Mouse (Mus musculus): ENCODE results near the gene Kif4. TPM values are rescaled to one million over a fixed set of nuclear protein-coding genes. Genes with fewer than 3 reads are reported as not detected.
A peak's percentile ranks its signal among the peaks of the same experiment; 100 is the strongest.

Gene Kif4
- polyA plus RNA-seq, 1 experiment from 2014 or later = 39.7 TPM

DNA sequence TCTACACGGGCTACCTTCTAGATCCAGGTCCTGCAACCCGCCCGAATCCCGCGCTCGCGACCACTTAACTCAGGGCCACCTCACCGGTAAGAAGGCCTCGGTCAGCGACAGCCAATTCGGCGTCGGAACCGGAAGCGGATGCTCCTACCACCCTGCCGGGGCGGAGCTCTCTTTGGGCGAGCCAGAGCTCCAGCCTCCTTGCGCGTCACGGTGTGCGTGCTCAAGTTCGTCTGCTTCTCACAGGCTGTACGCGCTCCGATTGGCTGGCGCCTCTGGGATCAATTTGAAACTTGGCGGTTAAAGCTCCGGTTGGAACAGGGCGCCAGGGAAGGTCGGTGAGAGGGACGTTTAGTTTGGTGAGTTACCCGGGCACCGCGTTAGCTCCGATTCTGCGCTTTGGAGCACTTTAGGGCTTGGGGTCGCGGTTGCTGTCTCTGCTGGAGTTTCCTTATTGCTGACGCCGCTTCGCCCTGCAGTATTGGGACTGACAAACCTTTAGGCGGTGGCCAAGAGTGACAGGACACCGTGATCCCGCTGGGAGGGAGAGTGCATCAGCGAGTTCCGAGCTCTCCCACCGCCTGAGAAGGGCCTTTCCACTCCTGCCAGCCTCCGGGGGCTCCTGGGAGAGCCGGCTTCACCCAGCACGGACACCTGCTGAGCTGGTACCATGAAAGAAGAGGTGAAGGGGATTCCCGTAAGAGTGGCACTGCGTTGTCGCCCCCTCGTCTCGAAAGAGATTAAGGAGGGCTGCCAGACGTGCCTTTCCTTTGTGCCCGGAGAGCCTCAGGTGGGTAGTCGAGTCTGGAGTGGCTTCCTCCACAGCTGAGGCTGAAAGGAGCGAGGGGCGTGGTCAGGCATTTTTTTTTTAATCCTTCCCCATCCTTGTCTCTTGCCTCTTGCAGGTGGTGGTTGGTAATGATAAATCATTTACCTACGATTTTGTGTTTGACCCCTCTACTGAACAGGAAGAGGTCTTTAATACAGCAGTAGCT is 561 bp downstream of the Kif4 start, which contains the start of gene Pdzd11:
TSS of gene Pdzd11 (minus strand) at position 767 of the 992 bp plus-strand sequence.
- H3K4me2 ChIP-seq (replicated peaks; ENCODE audit: low read depth, low read length) = peak within 1 kb of the TSS; percentile 64
- H3K4me3 ChIP-seq (ENCODE audit: low read depth, low read length) = peak within 1 kb of the TSS; percentile 60
- peak within 1 kb of the TSS; percentile 69 for H3K9ac ChIP-seq (ENCODE audit: low read depth, low read length)
- H3K4me1 ChIP-seq (replicated peaks; ENCODE audit: control insufficient read depth, insufficient read depth, low read length) = no peaks in the 10 kb centered on the region
- peak; percentile 89 for DNase-seq (ENCODE audit: low spot score)
- no peaks in the 10 kb centered on the region for H3K9me3 ChIP-seq (ENCODE audit: control insufficient read depth, low read length)
- no peaks in the 10 kb centered on the region for H3K27me3 ChIP-seq (ENCODE audit: control insufficient read depth, insufficient read depth, low read length)
- H3K27ac ChIP-seq (ENCODE audit: low read depth, low read length) = peak within 1 kb of the TSS; percentile 47
- H3K36me3 ChIP-seq (ENCODE audit: control insufficient read depth, insufficient read depth, low read length) = no peaks in the 10 kb centered on the region
- WGBS = 19% methylated on average over 61 of the region's 62 CpGs
- ATAC-seq (ENCODE audit: low FRiP score) = peak; percentile 100

DNA sequence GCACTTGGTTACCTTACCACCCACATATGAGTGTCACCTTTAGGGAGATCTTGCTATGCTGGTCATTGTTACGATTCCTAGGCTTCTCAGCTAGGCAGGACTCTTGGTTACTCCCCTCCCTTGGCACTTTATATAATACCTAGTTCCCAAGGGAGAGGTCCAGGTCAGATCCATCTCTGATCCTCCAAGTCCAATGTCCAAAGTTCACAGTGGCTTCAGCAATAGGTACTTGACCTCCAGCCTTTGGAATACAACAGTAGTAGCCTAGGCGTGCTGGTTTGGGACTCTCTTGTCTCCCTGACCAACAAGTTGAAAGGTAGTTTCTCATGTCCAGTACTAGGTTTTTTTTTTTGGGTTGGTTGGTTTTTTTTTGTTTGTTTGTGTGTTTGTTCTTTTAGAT is 3.5 kb downstream of the Kif4 start:
- H3K27me3 ChIP-seq (ENCODE audit: control insufficient read depth, insufficient read depth, low read length) = no peaks in the 10 kb centered on the region
- no peaks in the 10 kb centered on the region for H3K36me3 ChIP-seq (ENCODE audit: control insufficient read depth, insufficient read depth, low read length)
- DNase-seq (ENCODE audit: low spot score) (no peak), ATAC-seq (ENCODE audit: low FRiP score) (no peak)
- H3K27ac ChIP-seq (ENCODE audit: low read depth, low read length) = no peak overlapping the region
- no peak overlapping the region for H3K4me3 ChIP-seq (ENCODE audit: low read depth, low read length)
- no peak overlapping the region for H3K4me2 ChIP-seq (replicated peaks; ENCODE audit: low read depth, low read length)
- no peaks in the 10 kb centered on the region for H3K4me1 ChIP-seq (replicated peaks; ENCODE audit: control insufficient read depth, insufficient read depth, low read length)
- WGBS = 96% methylated on average over 2 of the region's 2 CpGs
- H3K9ac ChIP-seq (ENCODE audit: low read depth, low read length) = no peak overlapping the region
- H3K9me3 ChIP-seq (ENCODE audit: control insufficient read depth, low read length) = no peaks in the 10 kb centered on the region

DNA sequence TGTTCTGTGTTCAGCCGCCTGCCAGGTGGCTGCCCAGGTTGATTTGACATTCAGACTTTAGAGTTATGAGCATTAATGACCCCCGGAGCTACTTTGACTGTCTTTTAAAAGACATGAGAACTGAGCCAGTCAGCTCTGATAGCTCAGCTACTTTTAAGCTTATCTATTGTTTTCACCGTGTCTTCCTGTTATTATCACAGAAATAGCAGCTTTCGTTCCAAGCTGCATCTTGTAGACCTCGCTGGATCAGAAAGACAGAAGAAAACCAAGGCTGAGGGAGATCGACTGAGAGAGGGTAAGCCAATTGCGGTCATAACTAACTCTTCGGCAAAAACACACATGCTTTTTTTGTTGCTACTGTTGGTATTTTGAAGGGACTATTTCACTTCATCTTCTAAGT is 12.9 kb downstream of the Kif4 start:
- Histone ChIP-seq H3K4me2 (replicated peaks; ENCODE audit: low read depth, low read length) (no peak overlapping the region), H3K9me3 (ENCODE audit: control insufficient read depth, low read length) (no peaks in the 10 kb centered on the region), H3K27ac (ENCODE audit: low read depth, low read length) (no peak overlapping the region), H3K27me3 (ENCODE audit: control insufficient read depth, insufficient read depth, low read length) (no peaks in the 10 kb centered on the region), H3K9ac (ENCODE audit: low read depth, low read length) (no peak overlapping the region), H3K36me3 (ENCODE audit: control insufficient read depth, insufficient read depth, low read length) (no peaks in the 10 kb centered on the region), H3K4me1 (replicated peaks; ENCODE audit: control insufficient read depth, insufficient read depth, low read length) (no peaks in the 10 kb centered on the region), H3K4me3 (ENCODE audit: low read depth, low read length) (no peak overlapping the region)
- ATAC-seq (ENCODE audit: low FRiP score) (no peak), DNase-seq (ENCODE audit: low spot score) (no peak)
- WGBS = 94% methylated on average over 8 of the region's 8 CpGs

DNA sequence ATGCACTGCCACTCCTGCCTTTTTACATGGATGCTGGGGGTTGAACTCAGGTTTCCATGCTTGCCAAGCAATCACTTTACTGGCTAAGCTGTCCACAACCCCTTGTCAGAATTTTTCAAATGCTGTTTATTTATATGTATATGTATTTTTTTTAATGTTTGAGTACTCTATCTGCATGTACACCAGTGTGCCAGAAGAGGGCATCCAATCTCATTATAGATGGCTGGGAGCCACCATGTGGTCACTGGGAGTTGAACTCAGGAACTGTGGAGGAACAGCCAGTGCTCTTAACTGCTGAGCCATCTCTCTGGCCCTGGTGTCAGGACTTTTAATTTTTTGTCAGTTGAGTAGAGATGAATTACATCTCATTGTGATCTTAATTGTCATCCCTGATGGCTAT is 27.3 kb downstream of the Kif4 start:
- H3K9me3 ChIP-seq (ENCODE audit: control insufficient read depth, low read length) = no peaks in the 10 kb centered on the region
- no peak overlapping the region for H3K9ac ChIP-seq (ENCODE audit: low read depth, low read length)
- no peak overlapping the region for H3K4me3 ChIP-seq (ENCODE audit: low read depth, low read length)
- no peaks in the 10 kb centered on the region for H3K36me3 ChIP-seq (ENCODE audit: control insufficient read depth, insufficient read depth, low read length)
- H3K27ac ChIP-seq (ENCODE audit: low read depth, low read length) = no peak overlapping the region
- no peak for ATAC-seq (ENCODE audit: low FRiP score)
- no peaks in the 10 kb centered on the region for H3K27me3 ChIP-seq (ENCODE audit: control insufficient read depth, insufficient read depth, low read length)
- no peak overlapping the region for H3K4me2 ChIP-seq (replicated peaks; ENCODE audit: low read depth, low read length)
- H3K4me1 ChIP-seq (replicated peaks; ENCODE audit: control insufficient read depth, insufficient read depth, low read length) = no peaks in the 10 kb centered on the region
- no peak for DNase-seq (ENCODE audit: low spot score)

DNA sequence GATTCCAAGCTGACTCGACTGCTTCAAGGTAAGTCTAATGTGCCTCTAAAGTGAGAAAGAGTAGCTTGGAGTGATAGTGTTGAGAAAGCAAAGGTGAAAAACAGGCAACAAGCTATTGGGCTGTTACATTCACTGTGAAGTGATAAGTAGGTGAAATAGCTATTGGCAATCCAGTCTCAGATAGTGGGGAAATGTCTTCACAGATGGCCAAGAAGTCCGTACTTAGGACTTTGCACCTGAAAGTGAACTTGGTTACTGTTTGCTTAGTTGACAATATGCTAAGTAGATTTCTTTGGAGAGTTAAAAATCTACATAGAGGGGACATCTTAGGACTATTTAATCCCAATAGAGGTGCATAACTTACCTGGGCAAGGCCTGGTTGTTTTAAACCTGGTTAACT is 39.3 kb downstream of the Kif4 start:
- Histone ChIP-seq H3K27ac (ENCODE audit: low read depth, low read length) (no peak overlapping the region), H3K9ac (ENCODE audit: low read depth, low read length) (no peak overlapping the region), H3K4me3 (ENCODE audit: low read depth, low read length) (no peak overlapping the region), H3K27me3 (ENCODE audit: control insufficient read depth, insufficient read depth, low read length) (no peaks in the 10 kb centered on the region), H3K4me1 (replicated peaks; ENCODE audit: control insufficient read depth, insufficient read depth, low read length) (no peaks in the 10 kb centered on the region), H3K4me2 (replicated peaks; ENCODE audit: low read depth, low read length) (no peak overlapping the region), H3K9me3 (ENCODE audit: control insufficient read depth, low read length) (no peaks in the 10 kb centered on the region), H3K36me3 (ENCODE audit: control insufficient read depth, insufficient read depth, low read length) (no peaks in the 10 kb centered on the region)
- 91% methylated on average over 2 of the region's 2 CpGs for WGBS
- DNase-seq (ENCODE audit: low spot score) (no peak), ATAC-seq (ENCODE audit: low FRiP score) (no peak)

DNA sequence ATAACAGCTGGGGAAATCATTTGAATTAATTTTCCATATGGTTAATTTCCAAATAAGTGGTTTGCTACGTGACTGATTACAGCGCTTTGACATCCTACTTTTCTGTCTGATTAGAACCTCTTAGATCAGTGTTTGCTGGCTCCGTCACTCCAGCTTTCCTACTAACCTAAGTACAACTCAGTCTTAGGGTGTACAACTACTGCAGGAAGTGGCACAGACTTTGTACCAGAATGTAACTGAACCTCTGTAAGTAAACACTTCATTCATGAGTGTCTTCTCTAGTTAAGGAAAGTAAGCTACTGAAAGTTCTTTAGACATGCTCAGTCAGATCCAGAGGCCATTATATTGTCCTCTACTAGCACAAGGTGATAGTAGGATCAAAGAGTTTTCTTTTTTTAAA is 52.7 kb downstream of the Kif4 start:
- DNase-seq (ENCODE audit: low spot score) (no peak), ATAC-seq (ENCODE audit: low FRiP score) (no peak)
- H3K4me1 ChIP-seq (replicated peaks; ENCODE audit: control insufficient read depth, insufficient read depth, low read length) = no peaks in the 10 kb centered on the region
- H3K4me2 ChIP-seq (replicated peaks; ENCODE audit: low read depth, low read length) = no peak overlapping the region
- 89% methylated on average over 3 of the region's 3 CpGs for WGBS
- no peaks in the 10 kb centered on the region for H3K27me3 ChIP-seq (ENCODE audit: control insufficient read depth, insufficient read depth, low read length)
- no peak overlapping the region for H3K4me3 ChIP-seq (ENCODE audit: low read depth, low read length)
- no peak overlapping the region for H3K27ac ChIP-seq (ENCODE audit: low read depth, low read length)
- no peak overlapping the region for H3K9ac ChIP-seq (ENCODE audit: low read depth, low read length)
- H3K9me3 ChIP-seq (ENCODE audit: control insufficient read depth, low read length) = no peaks in the 10 kb centered on the region
- no peaks in the 10 kb centered on the region for H3K36me3 ChIP-seq (ENCODE audit: control insufficient read depth, insufficient read depth, low read length)

DNA sequence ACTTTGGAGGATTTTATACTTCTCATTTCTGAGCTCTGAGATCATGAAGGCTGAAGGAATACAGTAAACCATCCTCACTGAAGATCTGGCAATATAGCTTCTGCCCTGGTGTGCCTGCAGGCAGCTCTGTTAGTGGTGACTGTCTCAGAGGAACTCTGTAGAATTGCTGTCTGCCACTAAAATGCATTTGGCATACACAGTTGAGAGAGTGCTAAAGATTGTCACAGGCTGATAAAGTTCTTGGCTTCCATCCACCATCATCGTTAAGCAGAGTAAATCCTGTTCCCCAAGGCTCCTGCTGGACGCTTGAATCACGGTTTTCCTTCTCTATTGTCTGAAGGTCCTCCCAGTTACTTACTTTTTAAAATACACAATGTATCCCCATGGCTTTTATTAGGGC is 61.0 kb downstream of the Kif4 start:
- H3K27me3 ChIP-seq (ENCODE audit: control insufficient read depth, insufficient read depth, low read length) = peaks cover 2% of the 10 kb centered on the region; the same call in 1 of the 2 replicates
- no peaks in the 10 kb centered on the region for H3K4me1 ChIP-seq (replicated peaks; ENCODE audit: control insufficient read depth, insufficient read depth, low read length)
- no peak overlapping the region for H3K27ac ChIP-seq (ENCODE audit: low read depth, low read length)
- 78% methylated on average over 3 of the region's 3 CpGs for WGBS
- H3K4me3 ChIP-seq (ENCODE audit: low read depth, low read length) = no peak overlapping the region
- no peak overlapping the region for H3K9ac ChIP-seq (ENCODE audit: low read depth, low read length)
- H3K36me3 ChIP-seq (ENCODE audit: control insufficient read depth, insufficient read depth, low read length) = no peaks in the 10 kb centered on the region
- no peak for ATAC-seq (ENCODE audit: low FRiP score)
- H3K9me3 ChIP-seq (ENCODE audit: control insufficient read depth, low read length) = no peaks in the 10 kb centered on the region
- H3K4me2 ChIP-seq (replicated peaks; ENCODE audit: low read depth, low read length) = no peak overlapping the region
- no peak for DNase-seq (ENCODE audit: low spot score)

DNA sequence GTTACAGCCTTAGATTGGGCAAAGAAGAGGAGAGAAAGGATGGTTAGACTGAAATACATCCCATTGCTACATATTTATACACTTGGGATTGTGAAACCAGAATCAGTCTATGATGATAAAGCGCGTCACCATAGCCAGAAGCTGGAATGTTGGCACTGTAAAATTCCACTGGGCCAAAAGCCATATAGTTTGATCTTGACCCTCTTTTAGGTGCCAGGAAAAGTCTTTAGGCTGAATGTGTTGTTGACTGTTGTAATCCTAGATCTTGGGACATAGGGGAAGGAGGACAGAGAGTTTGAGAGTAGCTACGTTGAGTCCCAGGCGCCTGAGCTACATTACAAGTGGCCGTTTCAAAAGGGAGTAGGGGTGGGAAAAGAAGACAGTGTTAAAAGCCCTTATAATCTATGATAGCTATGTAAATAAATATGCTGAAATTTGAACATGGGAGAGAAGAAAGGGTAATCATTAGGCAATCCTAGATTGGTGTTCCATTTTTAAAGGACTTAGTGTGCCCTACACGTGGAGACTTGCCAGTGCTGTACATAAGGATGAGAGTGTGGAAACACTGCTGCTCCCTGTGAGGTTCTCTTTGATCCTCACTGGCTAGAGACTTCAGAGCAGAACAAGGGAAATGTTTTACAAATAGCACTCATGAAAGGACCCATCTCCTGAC is 62.0 kb downstream of the Kif4 start:
- Histone ChIP-seq H3K9ac (ENCODE audit: low read depth, low read length) (no peak overlapping the region), H3K4me2 (replicated peaks; ENCODE audit: low read depth, low read length) (no peak overlapping the region), H3K4me1 (replicated peaks; ENCODE audit: control insufficient read depth, insufficient read depth, low read length) (no peaks in the 10 kb centered on the region), H3K36me3 (ENCODE audit: control insufficient read depth, insufficient read depth, low read length) (no peaks in the 10 kb centered on the region), H3K4me3 (ENCODE audit: low read depth, low read length) (no peak overlapping the region), H3K27ac (ENCODE audit: low read depth, low read length) (no peak overlapping the region), H3K9me3 (ENCODE audit: control insufficient read depth, low read length) (no peaks in the 10 kb centered on the region), H3K27me3 (ENCODE audit: control insufficient read depth, insufficient read depth, low read length) (peaks cover 2% of the 10 kb centered on the region; the same call in 1 of the 2 replicates)
- ATAC-seq (ENCODE audit: low FRiP score) = no peak
- WGBS = 86% methylated on average over 6 of the region's 6 CpGs
- DNase-seq (ENCODE audit: low spot score) = no peak

Measured in hindbrain, embryonic 11.5 days (tissue).